Mouse (Mus musculus) testis, adult 2 months (tissue): ENCODE measurements around the gene Tmem263.

Experiments
- CTCF ChIP-seq: fragments of 200-500 bp; IDR thresholded peaks from 2 replicates; pipeline ENCODE4 v1.5.1; 2012; ENCODE audit warnings: low read depth, mild to moderate bottlenecking, inconsistent platforms, low read length, moderate library complexity; ENCODE audit not compliant: control insufficient read depth, insufficient read depth, insufficient replicate concordance
- POLR2A ChIP-seq: fragments of 200-500 bp; IDR thresholded peaks from 2 replicates; pipeline ENCODE4 v1.6.1; 2012; ENCODE audit warnings: low read depth, mild to moderate bottlenecking, inconsistent platforms, low read length, moderate library complexity; ENCODE audit not compliant: control insufficient read depth

GRCm38 (mm10) chr10:85114409-85114808 lies 12.0 kb downstream of the Tmem263 start:
- no peak for TF ChIP-seq POLR2A
- no peak for TF ChIP-seq CTCF
